Mouse (Mus musculus): ENCODE data around the gene Gm10181. TPM values are rescaled to one million over a fixed set of nuclear protein-coding genes. Genes with fewer than 3 reads are reported as not detected.
"Not testable (repeated sequence)": the region's sequence is repeated elsewhere in the genome, so short reads cannot be mapped to it uniquely, and the experiment has no call there.

Gm10181 gene
- polyA plus RNA-seq, 1 experiment from 2014 or later: not detected

GRCm38 (mm10) chr9:25090853-25091252 is 1.6 kb downstream of the Gm10181 start:
- no peak overlapping the region for H3K9ac ChIP-seq
- H3K36me3 ChIP-seq: no peaks in the 10 kb centered on the region
- no peak overlapping the region for H3K27ac ChIP-seq
- no peaks in the 10 kb centered on the region for H3K9me3 ChIP-seq
- WGBS: 50% methylated on average over 1 of the region's 1 CpGs
- ATAC-seq (ENCODE audit: low FRiP score, low read depth): no peak
- no peak overlapping the region for H3K4me2 ChIP-seq (replicated peaks)
- H3K4me3 ChIP-seq: no peak overlapping the region
- no peaks in the 10 kb centered on the region for H3K4me1 ChIP-seq
- no peaks in the 10 kb centered on the region for H3K27me3 ChIP-seq (replicated peaks)

- H3K36me3 ChIP-seq: peaks cover 41% of the 10 kb centered on the region
- no peak overlapping the region for H3K27ac ChIP-seq
- no peaks in the 10 kb centered on the region for H3K27me3 ChIP-seq (replicated peaks)
- no peak overlapping the region for H3K4me3 ChIP-seq
- no peak overlapping the region for H3K9ac ChIP-seq
- no peak overlapping the region for H3K4me2 ChIP-seq (replicated peaks)
- H3K9me3 ChIP-seq: 0 out of 2 replicates have a peak, but pooled peaks cover 6% of the 10 kb centered on the region
- no peak for ATAC-seq (ENCODE audit: low FRiP score, low read depth)
- WGBS: 91% methylated on average over 1 of the region's 1 CpGs
- H3K4me1 ChIP-seq: no peaks in the 10 kb centered on the region
Measured at GRCm38 (mm10) chr9:25102881-25103280, 13.7 kb downstream of the Gm10181 start.

- Histone ChIP-seq H3K4me1 (no peaks in the 10 kb centered on the region), H3K27me3 (replicated peaks) (no peaks in the 10 kb centered on the region), H3K36me3 (peaks cover 46% of the 10 kb centered on the region), H3K4me3 (no peak overlapping the region), H3K9ac (no peak overlapping the region), H3K27ac (no peak overlapping the region), H3K4me2 (replicated peaks) (no peak overlapping the region), H3K9me3 (0 out of 2 replicates have a peak, but pooled peaks cover 6% of the 10 kb centered on the region)
- ATAC-seq (ENCODE audit: low FRiP score, low read depth): peak; percentile 29; the same call in 1 of the 2 replicates
Measured at GRCm38 (mm10) chr9:25104638-25105037, 15.4 kb downstream of the Gm10181 start.

- not testable (repeated sequence) for H3K27me3 ChIP-seq (replicated peaks); H3K4me2 ChIP-seq (replicated peaks); H3K9me3 ChIP-seq; ATAC-seq (ENCODE audit: low FRiP score, low read depth); H3K4me1 ChIP-seq; H3K4me3 ChIP-seq; H3K27ac ChIP-seq; H3K9ac ChIP-seq
- H3K36me3 ChIP-seq: peaks cover 27% of the 10 kb centered on the region
- 100% methylated on average over 1 of the region's 1 CpGs for WGBS
Measured at GRCm38 (mm10) chr9:25123590-25123989, 34.4 kb downstream of the Gm10181 start.

- 92% methylated on average over 2 of the region's 2 CpGs for WGBS
- Histone ChIP-seq H3K4me2 (replicated peaks) (no peak overlapping the region), H3K36me3 (peaks cover 27% of the 10 kb centered on the region), H3K27me3 (replicated peaks) (no peaks in the 10 kb centered on the region), H3K27ac (no peak overlapping the region), H3K4me3 (no peak overlapping the region), H3K9ac (no peak overlapping the region), H3K4me1 (no peaks in the 10 kb centered on the region), H3K9me3 (no peaks in the 10 kb centered on the region)
- no peak for ATAC-seq (ENCODE audit: low FRiP score, low read depth)
Measured at GRCm38 (mm10) chr9:25124048-25124447, 34.8 kb downstream of the Gm10181 start.

GRCm38 (mm10) chr9:25132253-25132652 is 43.0 kb downstream of the Gm10181 start:
- Histone ChIP-seq H3K9me3 (no peaks in the 10 kb centered on the region), H3K27me3 (replicated peaks) (no peaks in the 10 kb centered on the region), H3K27ac (no peak overlapping the region), H3K9ac (no peak overlapping the region), H3K36me3 (no peaks in the 10 kb centered on the region; the same call in 1 of the 2 replicates), H3K4me1 (no peaks in the 10 kb centered on the region), H3K4me2 (replicated peaks) (no peak overlapping the region), H3K4me3 (no peak overlapping the region)
- ATAC-seq (ENCODE audit: low FRiP score, low read depth): no peak

- no peak for ATAC-seq (ENCODE audit: low FRiP score, low read depth)
- Histone ChIP-seq H3K36me3 (no peaks in the 10 kb centered on the region; the same call in 1 of the 2 replicates), H3K9me3 (no peaks in the 10 kb centered on the region), H3K9ac (no peak overlapping the region), H3K4me3 (no peak overlapping the region), H3K27ac (no peak overlapping the region), H3K27me3 (replicated peaks) (no peaks in the 10 kb centered on the region), H3K4me2 (replicated peaks) (no peak overlapping the region), H3K4me1 (no peaks in the 10 kb centered on the region)
- WGBS: 82% methylated on average over 4 of the region's 4 CpGs
Measured at GRCm38 (mm10) chr9:25132920-25133319, 43.7 kb downstream of the Gm10181 start.

GRCm38 (mm10) chr9:25138900-25139299 is 49.7 kb downstream of the Gm10181 start:
- Histone ChIP-seq H3K27ac (no peak overlapping the region), H3K9ac (no peak overlapping the region)
- 100% methylated on average over 1 of the region's 1 CpGs for WGBS

More at GRCm38 (mm10) chr9:25138900-25139299, 49.7 kb downstream of the Gm10181 start:
- ATAC-seq (ENCODE audit: low FRiP score, low read depth): no peak
- Histone ChIP-seq H3K36me3 (no peaks in the 10 kb centered on the region), H3K4me1 (no peaks in the 10 kb centered on the region), H3K27me3 (replicated peaks) (no peaks in the 10 kb centered on the region), H3K4me2 (replicated peaks) (no peak overlapping the region), H3K4me3 (no peak overlapping the region), H3K9me3 (no peaks in the 10 kb centered on the region)

Other genes with a start within 250 kb of the Gm10181 start
- gene Herpud2, start 62.4 kb downstream of the Gm10181 start, polyA plus RNA-seq (2016; fragmentation: Nextera tagmentation; extraction: Ambion mirVana): 42.5 and 44.5 TPM in 2 replicates
- 267 and 307 TPM in 2 replicates for gene Sept7, start 163.0 kb downstream of the Gm10181 start, polyA plus RNA-seq (2016; fragmentation: Nextera tagmentation; extraction: Ambion mirVana)